In genomic region chr14:20963863-20964262, GRCm38 (mm10) we compare ENCODE assay signal across 18 mouse cellular contexts. TPM values are rescaled to one million over a fixed set of nuclear protein-coding genes. Genes with fewer than 3 reads are reported as not detected.
DNase-seq lines count a peak whose midpoint lies in the region; ATAC-seq lines count a peak whose summit lies in the region.
"Had no signal": no experiment of that assay in that cellular context is flagged by ENCODE, and none has a peak within 500 bp of the region (broad histone marks: within the 10 kb centered on the region; RNA-seq: fewer than 3 reads in every experiment).

No protein-coding gene starts in this region.

- H3K36me3 ChIP-seq in forebrain, embryonic 16.5 days (ENCODE audit: control insufficient read depth, insufficient read depth), result no peaks in the 10 kb centered on the region
- no peaks in the 10 kb centered on the region for H3K36me3 ChIP-seq in forebrain, embryonic 14.5 days (ENCODE audit: control insufficient read depth, insufficient read depth, low read length)
- no peaks in the 10 kb centered on the region for H3K36me3 ChIP-seq in hindbrain, embryonic 15.5 days
- H3K36me3 ChIP-seq in hindbrain, embryonic 10.5 days, result no peaks in the 10 kb centered on the region
- H3K36me3 ChIP-seq in neural tube, embryonic 15.5 days, result no peaks in the 10 kb centered on the region
- H3K36me3 ChIP-seq in embryonic facial prominence, embryonic 10.5 days (replicated peaks), result no peaks in the 10 kb centered on the region
- H3K36me3 ChIP-seq: midbrain, embryonic 10.5 days had no signal

- 91% methylated on average over 4 of the region's 4 CpGs for WGBS in forebrain, embryonic 16.5 days
- WGBS in forebrain, embryonic 14.5 days, result 91% methylated on average over 4 of the region's 4 CpGs
- WGBS in hindbrain, embryonic 15.5 days, result 87% methylated on average over 4 of the region's 4 CpGs
- 93% methylated on average over 4 of the region's 4 CpGs for WGBS in hindbrain, embryonic 10.5 days
- WGBS in neural tube, embryonic 15.5 days, result 79% methylated on average over 4 of the region's 4 CpGs
- WGBS in embryonic facial prominence, embryonic 10.5 days, result 93% methylated on average over 4 of the region's 4 CpGs

- H3K4me1 ChIP-seq in forebrain, embryonic 16.5 days (replicated peaks; ENCODE audit: control insufficient read depth, insufficient read depth, low read length), result peaks cover 12% of the 10 kb centered on the region
- H3K4me1 ChIP-seq in forebrain, embryonic 14.5 days (ENCODE audit: control insufficient read depth, insufficient read depth, low read length), result peaks cover 17% of the 10 kb centered on the region
- peaks cover 13% of the 10 kb centered on the region for H3K4me1 ChIP-seq in hindbrain, embryonic 15.5 days (replicated peaks)
- H3K4me1 ChIP-seq in hindbrain, embryonic 10.5 days (replicated peaks), result peaks cover 9% of the 10 kb centered on the region
- peaks cover 7% of the 10 kb centered on the region; the same call in 1 of the 2 replicates for H3K4me1 ChIP-seq in neural tube, embryonic 15.5 days
- H3K4me1 ChIP-seq in embryonic facial prominence, embryonic 10.5 days, result no peaks in the 10 kb centered on the region

- no peak overlapping the region for H3K9ac ChIP-seq in forebrain, embryonic 16.5 days (replicated peaks; ENCODE audit: low read depth, low read length)
- H3K9ac ChIP-seq in forebrain, embryonic 14.5 days (ENCODE audit: low read length), result no peak overlapping the region
- no peak overlapping the region for H3K9ac ChIP-seq in hindbrain, embryonic 15.5 days
- no peak overlapping the region for H3K9ac ChIP-seq in neural tube, embryonic 15.5 days (replicated peaks)
- H3K9ac ChIP-seq: liver, embryonic 14.5 days had no signal

- no peaks in the 10 kb centered on the region for H3K9me3 ChIP-seq in forebrain, embryonic 16.5 days (ENCODE audit: control insufficient read depth, low read length)
- H3K9me3 ChIP-seq in forebrain, embryonic 14.5 days (replicated peaks; ENCODE audit: control insufficient read depth, low read length), result no peaks in the 10 kb centered on the region
- no peaks in the 10 kb centered on the region for H3K9me3 ChIP-seq in hindbrain, embryonic 15.5 days
- no peaks in the 10 kb centered on the region for H3K9me3 ChIP-seq in hindbrain, embryonic 10.5 days
- H3K9me3 ChIP-seq in neural tube, embryonic 15.5 days (replicated peaks), result no peaks in the 10 kb centered on the region
- no peaks in the 10 kb centered on the region for H3K9me3 ChIP-seq in embryonic facial prominence, embryonic 10.5 days
- H3K9me3 ChIP-seq: midbrain, embryonic 10.5 days had no signal

- H3K27me3 ChIP-seq in forebrain, embryonic 16.5 days (replicated peaks; ENCODE audit: control insufficient read depth, insufficient read depth, low read length), result no peaks in the 10 kb centered on the region
- no peaks in the 10 kb centered on the region for H3K27me3 ChIP-seq in forebrain, embryonic 14.5 days (replicated peaks; ENCODE audit: control insufficient read depth, insufficient read depth, low read length)
- H3K27me3 ChIP-seq in hindbrain, embryonic 15.5 days, result no peaks in the 10 kb centered on the region
- H3K27me3 ChIP-seq in hindbrain, embryonic 10.5 days (ENCODE audit: insufficient read depth, poor library complexity, severe bottlenecking), result no peaks in the 10 kb centered on the region
- no peaks in the 10 kb centered on the region for H3K27me3 ChIP-seq in neural tube, embryonic 15.5 days (replicated peaks)
- no peaks in the 10 kb centered on the region for H3K27me3 ChIP-seq in embryonic facial prominence, embryonic 10.5 days (replicated peaks; ENCODE audit: low read depth, poor library complexity, severe bottlenecking)
- H3K27me3 ChIP-seq: Patski had no signal

- H3K27ac ChIP-seq in forebrain, embryonic 16.5 days (ENCODE audit: low read length), result peak overlapping the region; percentile 27; the same call in 1 of the 2 replicates
- no peak overlapping the region for H3K27ac ChIP-seq in forebrain, embryonic 14.5 days (ENCODE audit: low read depth, low read length)
- H3K27ac ChIP-seq in hindbrain, embryonic 15.5 days (replicated peaks), result peak overlapping the region; percentile 11; the same call in 1 of the 2 replicates
- no peak overlapping the region for H3K27ac ChIP-seq in hindbrain, embryonic 10.5 days
- H3K27ac ChIP-seq in neural tube, embryonic 15.5 days (replicated peaks), result peak overlapping the region; percentile 46
- H3K27ac ChIP-seq in embryonic facial prominence, embryonic 10.5 days (replicated peaks), result no peak overlapping the region
- H3K27ac ChIP-seq: liver, embryonic 14.5 days; midbrain, embryonic 10.5 days had no signal

- DNase-seq in forebrain, embryonic 14.5 days (ENCODE audit: low spot score), result no peak
- no peak for DNase-seq in hindbrain, embryonic 10.5 days (ENCODE audit: low spot score)
- peak; percentile 46 for DNase-seq in CD4-positive, CD25-positive, alpha-beta regulatory T cell, adult 2 months (ENCODE audit: low read depth, low spot score)
- DNase-seq in left cerebral cortex, adult 18-20 months (ENCODE audit: low spot score in 2 of 2), result no peak
- no peak for DNase-seq in embryonic facial prominence, embryonic 10.5 days (ENCODE audit: low spot score)
- DNase-seq: cerebellum, postnatal 10 days; embryo, embryonic 11 days; gastrocnemius, postnatal 10 days; kidney, postnatal 25 days; lung, postnatal 10 days; thymus, adult 18-20 months had no signal

- ATAC-seq in forebrain, embryonic 16.5 days, result no peak
- ATAC-seq in forebrain, embryonic 14.5 days, result no peak
- ATAC-seq in hindbrain, embryonic 15.5 days (ENCODE audit: low FRiP score, low read depth), result no peak
- ATAC-seq in neural tube, embryonic 15.5 days (ENCODE audit: low FRiP score), result no peak
- ATAC-seq: intestine, postnatal 0 days; Patski had no signal

- no peak overlapping the region for H3K4me3 ChIP-seq in forebrain, embryonic 16.5 days (replicated peaks; ENCODE audit: low read length)
- H3K4me3 ChIP-seq in forebrain, embryonic 14.5 days (ENCODE audit: low read depth, low read length), result no peak overlapping the region
- no peak overlapping the region for H3K4me3 ChIP-seq in hindbrain, embryonic 15.5 days
- H3K4me3 ChIP-seq in hindbrain, embryonic 10.5 days, result no peak overlapping the region
- no peak overlapping the region for H3K4me3 ChIP-seq in neural tube, embryonic 15.5 days (replicated peaks)
- no peak overlapping the region for H3K4me3 ChIP-seq in embryonic facial prominence, embryonic 10.5 days
- H3K4me3 ChIP-seq: midbrain, embryonic 10.5 days had no signal

- H3K4me2 ChIP-seq in forebrain, embryonic 16.5 days (ENCODE audit: low read length), result no peak overlapping the region
- H3K4me2 ChIP-seq in forebrain, embryonic 14.5 days (ENCODE audit: low read length), result no peak overlapping the region
- no peak overlapping the region for H3K4me2 ChIP-seq in hindbrain, embryonic 15.5 days
- H3K4me2 ChIP-seq in neural tube, embryonic 15.5 days, result no peak overlapping the region

RNA-seq across cellular contexts. Expression of gene Vcl, which starts 34.7 kb away (rescaled TPM):
- 11.4 and 13.0 TPM in 2 replicates for polyA plus RNA-seq in forebrain, embryonic 16.5 days (2015; fragmentation: Nextera tagmentation; extraction: Ambion mirVana)
- 8.4 and 9.3 TPM in 2 replicates for polyA plus RNA-seq in forebrain, embryonic 14.5 days (2014; fragmentation: Nextera tagmentation; extraction: Ambion mirVana)
- polyA plus RNA-seq in hindbrain, embryonic 15.5 days (2015; fragmentation: Nextera tagmentation; extraction: Ambion mirVana), result 15.5 and 16.2 TPM in 2 replicates
- 31.8 and 32.9 TPM in 2 replicates for polyA plus RNA-seq in hindbrain, embryonic 10.5 days (2016; fragmentation: Nextera tagmentation; extraction: Ambion mirVana)
- 17.5 and 23.3 TPM in 2 replicates for polyA plus RNA-seq in neural tube, embryonic 15.5 days (2015; fragmentation: Nextera tagmentation; extraction: Ambion mirVana)
- 10 to 100 TPM; 21.7 to 26.0 TPM for total RNA-seq in left cerebral cortex, adult 18-20 months (2021)
- polyA plus RNA-seq in embryonic facial prominence, embryonic 10.5 days (2016; fragmentation: Nextera tagmentation; extraction: Ambion mirVana), result 36.4 and 37.9 TPM in 2 replicates

Comparison
In these comparisons a context has a peak if more than half of its experiments do, and no peak if none do; other contexts are left out.
1. H3K27ac ChIP-seq: peak in forebrain, embryonic 16.5 days (single experiment), hindbrain, embryonic 15.5 days (single experiment) and neural tube, embryonic 15.5 days (single experiment); none in forebrain, embryonic 14.5 days (single experiment), hindbrain, embryonic 10.5 days (single experiment) and embryonic facial prominence, embryonic 10.5 days (single experiment).